Mouse (Mus musculus) liver, postnatal 0 days (tissue): ENCODE measurements around the gene Col7a1.

ENCODE experiments used
- CTCF ChIP-seq: sonication (generic); IDR thresholded peaks from 2 replicates; pipeline ENCODE4 v1.5.1; 2016; ENCODE audit warnings: antibody characterized with exemption, low read depth
- EP300 ChIP-seq: IDR thresholded peaks from 2 replicates; pipeline ENCODE4 v1.6.1; 2016; ENCODE audit warnings: antibody characterized with exemption, low read depth, mild to moderate bottlenecking

DNA sequence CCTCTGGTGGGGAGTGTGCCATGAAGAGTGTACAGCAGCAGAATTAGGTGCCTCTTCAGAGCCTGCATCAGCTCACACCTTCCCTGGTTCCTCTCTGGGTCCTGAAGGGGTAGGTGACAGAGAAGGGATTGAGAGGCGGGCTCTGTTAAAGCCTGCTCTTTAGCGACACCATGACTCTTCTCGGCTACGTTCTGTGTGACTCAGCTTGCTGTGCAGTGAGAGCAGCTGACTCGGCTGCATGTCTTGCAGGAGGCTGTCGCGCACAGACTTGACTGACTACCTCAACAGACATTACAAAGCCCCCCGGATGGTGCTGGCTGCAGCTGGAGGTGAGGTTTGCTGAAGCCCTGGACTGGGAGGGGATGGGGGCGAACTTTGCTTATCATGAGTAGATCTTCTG, 8.3 kb upstream of the Col7a1 start:
- TF ChIP-seq EP300 = no peak
- TF ChIP-seq CTCF = no peak
